Mouse (Mus musculus): ENCODE measurements around the gene Klhdc4.

DNA sequence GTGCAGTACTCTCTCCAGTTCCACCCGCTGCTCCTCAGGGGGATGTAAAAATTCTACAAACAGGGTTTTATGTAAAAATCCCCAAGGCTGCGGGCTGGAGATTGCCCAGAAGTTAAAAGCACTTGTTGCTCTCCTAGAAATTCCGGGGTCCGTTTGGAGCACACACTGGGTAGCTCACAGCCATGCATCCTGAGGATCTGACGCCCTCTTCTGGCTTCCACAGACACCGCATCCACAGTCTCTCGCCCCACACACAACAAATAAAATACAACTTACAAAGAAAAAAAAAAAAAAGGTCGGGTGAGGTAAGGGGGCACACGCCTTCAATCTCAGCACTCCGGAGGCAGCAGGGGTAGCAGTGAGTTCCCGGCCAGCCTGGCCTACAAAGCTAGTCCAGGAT, 21.3 kb downstream of the Klhdc4 start:
- TF ChIP-seq CTCF (IDR thresholded peaks at IDR 0.05; ENCODE audit: borderline replicate concordance, control insufficient read depth, extremely low read depth, insufficient read depth, low read length, poor library complexity) (no peak), POLR2A (IDR thresholded peaks at IDR 0.05; ENCODE audit: control insufficient read depth, extremely low read depth, insufficient read depth, low read length, poor library complexity) (no peak)

Data from thymus, adult 2 months (tissue).